Mouse (Mus musculus) kidney, adult 8-10 months (tissue): ENCODE measurements around the gene Arid5b.

Experiments used
- DNase-seq, 2 experiments: peaks; one replicate each; pipeline ENCODE4 v3.0.0; 2022

The Arid5b gene

DNA sequence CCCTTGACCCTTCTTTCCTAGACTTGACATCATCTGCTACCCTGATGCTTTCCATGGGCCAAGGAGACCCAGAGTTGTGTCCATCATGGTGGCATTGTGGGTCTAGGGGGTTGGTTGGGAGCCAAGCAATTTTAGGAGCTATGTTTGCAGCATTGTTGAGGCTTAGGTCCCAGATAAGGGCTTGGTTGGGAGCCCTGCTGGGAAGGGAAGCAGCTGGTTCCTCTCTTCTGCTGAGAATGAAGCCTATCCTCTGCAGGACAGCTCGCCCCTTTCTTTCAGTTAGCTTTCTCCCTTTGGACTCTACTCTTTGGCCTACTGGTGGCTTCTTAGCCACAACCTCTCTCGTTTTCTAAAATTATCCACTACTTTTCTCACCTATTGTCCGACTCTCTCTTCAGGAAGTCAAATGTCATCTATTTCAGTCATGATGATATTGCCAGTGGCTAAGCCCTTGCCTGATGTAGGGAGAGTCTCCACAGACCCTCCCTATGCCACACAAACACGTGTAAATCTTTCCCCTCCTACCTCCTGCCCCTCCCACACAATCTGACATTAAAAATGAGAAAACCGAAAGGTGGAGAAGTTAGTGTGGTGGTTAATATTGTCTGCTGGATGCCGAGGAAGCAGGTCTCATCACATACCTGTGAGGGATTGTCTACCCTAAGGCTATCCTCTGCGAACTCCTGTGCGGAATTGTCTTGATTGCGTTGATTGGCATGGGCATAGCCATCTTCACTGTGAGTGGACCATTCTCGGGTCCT, 198.4 kb downstream of the Arid5b start:
- DNase-seq: no peak

DNA sequence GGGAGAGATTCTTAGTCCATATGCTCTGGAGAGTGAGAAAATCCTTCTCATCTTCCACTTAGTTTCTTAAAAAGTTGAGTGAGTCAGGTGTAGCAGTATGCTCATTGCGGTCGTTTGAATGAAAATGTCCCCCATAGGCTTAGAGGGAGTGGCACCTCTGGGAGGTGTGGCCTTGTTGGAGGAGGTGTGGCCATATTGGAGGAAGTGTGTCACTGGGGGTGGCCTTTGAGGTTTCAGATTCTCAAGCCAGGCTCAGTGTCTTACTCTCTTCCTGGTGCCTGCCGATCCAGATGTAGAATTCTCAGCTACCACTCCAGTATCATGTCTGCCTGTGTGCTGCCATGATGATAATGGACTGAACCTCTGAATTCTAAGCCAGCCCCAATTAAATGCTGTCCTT, 199.8 kb downstream of the Arid5b start:
- no peak for DNase-seq

DNA sequence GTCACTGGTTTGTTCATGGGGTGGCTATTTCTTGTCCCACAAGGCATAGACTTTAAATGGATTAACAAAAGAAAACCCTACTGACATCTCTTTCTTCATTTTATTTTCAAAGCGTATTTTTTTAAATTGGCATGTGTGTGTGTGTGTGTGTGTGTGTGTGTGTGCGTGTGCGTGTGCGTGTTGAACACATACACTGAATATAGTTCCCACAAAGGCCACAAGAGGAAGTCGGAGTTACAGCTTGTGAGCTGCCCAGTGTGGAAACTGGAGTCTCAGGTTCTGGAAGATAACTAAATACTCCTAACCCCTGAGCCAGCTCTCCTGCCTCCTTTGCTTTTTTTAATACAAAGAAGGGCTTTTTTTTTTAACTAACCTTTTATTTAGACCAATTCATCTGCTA, 203.4 kb downstream of the Arid5b start:
- no peak for DNase-seq

DNA sequence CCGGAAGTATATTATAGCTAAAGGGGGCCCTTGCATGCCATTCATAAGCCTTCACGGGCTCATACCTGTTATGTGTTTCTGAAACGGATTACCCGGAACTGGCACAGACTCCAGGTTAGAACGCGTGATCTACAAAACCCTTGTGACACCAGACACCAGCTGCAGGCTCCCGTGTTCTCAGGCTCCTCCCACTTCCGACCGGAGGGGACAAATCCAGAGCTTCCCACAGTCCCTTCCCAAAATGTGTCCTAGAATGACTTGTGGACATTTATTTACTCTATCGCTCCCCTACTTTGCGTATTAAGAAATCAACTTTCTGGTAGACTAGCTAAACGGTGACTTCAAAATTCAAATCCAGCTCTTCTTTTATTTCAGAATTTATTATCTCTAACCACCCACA, 204.2 kb downstream of the Arid5b start:
- no peak for DNase-seq

DNA sequence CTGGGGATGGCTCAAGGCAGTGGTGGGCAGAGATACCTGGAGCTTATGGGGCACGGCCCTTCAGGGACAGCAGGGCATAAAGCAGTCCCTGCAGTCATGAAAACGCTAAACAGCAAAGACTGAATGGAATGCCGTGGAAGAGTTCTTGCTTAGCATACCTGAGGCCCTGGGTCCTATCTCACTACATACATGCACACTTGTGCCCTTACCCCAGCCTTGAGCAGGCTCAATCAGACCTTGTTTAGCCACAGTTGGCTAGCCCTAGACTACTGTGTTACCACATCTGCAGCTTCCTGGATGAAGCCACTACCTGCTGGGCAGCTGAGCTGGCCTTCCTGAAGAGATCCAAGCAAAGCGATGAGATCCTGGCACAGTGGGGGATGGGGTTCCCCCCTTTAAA, 205.9 kb downstream of the Arid5b start:
- no peak for DNase-seq

DNA sequence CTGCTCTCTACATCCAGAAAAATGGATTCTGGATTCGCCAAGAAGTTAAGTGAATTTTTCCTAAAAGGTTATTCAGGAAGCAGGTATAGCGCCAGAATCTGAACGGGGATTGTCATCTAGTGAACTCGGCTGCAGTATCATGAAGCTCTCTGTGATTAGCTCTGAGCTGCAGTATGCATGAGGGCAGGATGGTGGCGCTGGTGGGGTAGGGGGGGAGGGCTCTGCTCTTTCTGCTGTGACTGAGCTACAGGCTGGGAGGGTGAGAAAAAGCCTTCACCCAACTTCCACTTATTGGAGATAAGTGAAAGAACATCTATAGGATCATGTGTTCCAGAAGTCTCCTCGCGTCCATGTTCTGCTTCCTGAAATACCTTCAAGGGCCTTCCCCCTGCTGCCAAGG, 207.5 kb downstream of the Arid5b start:
- no peak for DNase-seq

DNA sequence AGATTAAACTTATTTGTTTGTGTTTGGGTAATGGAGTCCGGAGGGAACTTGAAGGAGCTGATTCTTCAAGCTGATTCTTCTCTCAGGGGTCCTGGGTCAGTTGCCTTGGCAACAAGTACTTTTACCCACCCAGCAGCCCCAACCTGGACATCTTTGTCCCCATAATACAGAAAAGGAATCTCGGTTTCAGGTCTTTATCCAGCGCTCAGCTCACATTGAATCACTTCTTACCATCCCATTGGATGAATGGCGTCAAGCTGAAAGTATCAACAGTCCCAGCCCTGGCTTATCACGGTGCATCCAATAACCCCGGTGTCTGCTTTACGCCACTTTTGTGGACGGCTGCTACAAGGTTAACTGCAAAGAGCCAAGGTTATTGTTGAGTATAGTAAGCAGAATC, 210.1 kb downstream of the Arid5b start:
- no peak for DNase-seq

DNA sequence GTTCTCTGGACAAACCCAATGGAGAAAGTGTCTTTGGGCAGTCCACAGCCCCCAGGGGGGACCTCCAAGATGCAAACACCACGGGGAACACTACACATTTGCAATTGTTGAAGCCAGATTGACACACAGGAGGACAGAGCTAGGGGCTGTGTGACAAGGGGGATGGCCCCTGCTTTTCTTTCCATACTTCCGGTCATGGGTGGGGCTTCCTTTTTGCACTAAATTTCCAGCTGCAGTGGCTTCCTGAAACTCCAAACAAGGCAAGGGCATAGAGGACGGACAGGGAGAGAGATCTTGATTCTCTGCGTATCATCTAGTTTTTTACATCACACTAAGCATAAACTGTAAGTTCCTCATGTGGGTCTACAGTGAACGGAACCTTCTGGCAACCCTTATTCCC, 210.6 kb downstream of the Arid5b start:
- no peak for DNase-seq

DNA sequence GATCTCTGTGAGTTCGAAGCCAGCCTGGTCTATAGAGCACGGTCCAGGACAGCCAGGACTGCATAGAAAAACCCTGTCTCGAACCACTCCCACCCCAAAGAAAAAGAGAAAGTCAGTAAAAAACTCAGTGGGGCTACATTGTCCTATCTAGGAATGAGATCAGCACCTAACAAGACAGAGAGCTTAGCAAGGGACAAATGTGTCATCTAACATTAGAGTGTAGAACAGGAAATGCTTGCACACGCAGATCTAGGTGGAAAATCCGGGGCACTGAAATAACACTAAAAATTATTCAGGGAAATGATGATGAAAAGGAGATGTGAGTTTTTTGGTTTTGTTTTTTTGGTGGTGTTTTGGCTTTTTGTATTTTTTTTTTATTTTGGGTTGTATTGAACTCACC, 212.4 kb downstream of the Arid5b start:
- no peak for DNase-seq

DNA sequence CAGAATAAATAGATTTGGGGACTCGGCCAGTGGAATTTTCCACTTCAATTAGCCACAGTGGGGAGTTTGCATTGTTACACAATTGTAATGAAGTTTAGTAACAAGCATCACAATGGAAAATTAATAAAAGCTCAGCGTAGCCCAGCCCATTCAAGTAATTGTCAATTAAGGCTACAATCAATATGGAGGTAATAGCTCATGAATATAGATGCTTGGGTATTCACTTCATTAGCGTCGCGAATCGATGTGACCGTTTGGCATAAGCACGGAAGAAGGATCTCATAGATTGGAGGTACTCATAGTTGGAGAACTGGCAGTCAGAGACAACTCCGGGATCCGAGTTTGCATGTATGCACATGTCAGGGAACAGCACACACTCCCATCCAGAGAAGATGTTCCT, 214.0 kb downstream of the Arid5b start:
- DNase-seq: no peak

DNA sequence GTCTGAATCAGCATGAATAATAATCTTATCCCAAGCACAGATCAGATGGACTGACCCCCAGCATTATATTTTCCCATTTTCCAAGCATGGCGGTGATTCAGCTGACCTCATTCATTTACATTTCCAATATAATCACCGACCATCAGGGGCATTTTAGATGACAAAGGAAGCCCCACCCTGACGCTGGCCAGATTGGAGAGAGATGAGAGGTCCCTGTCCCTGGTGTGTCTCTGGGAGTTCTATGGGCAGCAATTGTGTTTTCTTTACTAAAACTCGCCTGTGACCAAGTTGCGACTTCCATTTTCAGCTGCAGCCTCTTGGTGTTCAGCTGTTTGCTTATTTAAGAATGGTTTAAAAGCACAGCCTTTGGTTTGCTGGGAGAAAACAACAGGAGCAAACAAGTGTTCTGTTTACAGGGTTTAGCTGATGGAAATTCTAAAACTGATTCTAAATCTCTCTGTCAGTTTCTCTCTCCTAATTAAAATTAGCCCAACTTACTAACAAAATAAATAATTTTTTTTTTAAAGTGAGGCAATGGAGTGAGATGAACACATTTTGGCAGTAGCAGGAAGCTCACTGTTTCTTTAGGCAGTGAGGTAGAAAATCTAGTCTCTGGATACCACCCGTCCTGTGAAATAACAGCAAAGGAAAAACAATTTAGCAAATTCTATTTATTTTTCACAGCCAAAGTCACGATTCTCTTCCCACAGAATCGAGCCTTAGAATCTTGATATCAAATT, 214.6 kb downstream of the Arid5b start:
- no peak for DNase-seq

DNA sequence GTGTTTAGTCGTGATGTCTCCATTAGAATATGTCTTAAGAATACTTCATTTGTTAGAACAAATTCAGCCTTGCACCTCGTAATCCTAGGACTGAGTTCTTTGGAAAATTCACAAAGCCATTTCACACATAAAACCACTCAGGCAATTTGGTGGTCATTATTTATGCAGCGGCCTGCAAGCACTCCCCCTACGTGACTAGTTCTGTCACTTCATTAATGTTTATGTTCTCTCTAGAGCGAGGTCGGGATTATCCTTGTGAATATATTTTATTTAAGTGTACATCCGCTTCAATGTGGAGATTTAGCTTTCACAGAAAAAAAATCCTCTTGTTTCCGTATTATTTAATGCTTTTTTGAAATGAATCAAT, 217.3 kb downstream of the Arid5b start:
- no peak for DNase-seq

DNA sequence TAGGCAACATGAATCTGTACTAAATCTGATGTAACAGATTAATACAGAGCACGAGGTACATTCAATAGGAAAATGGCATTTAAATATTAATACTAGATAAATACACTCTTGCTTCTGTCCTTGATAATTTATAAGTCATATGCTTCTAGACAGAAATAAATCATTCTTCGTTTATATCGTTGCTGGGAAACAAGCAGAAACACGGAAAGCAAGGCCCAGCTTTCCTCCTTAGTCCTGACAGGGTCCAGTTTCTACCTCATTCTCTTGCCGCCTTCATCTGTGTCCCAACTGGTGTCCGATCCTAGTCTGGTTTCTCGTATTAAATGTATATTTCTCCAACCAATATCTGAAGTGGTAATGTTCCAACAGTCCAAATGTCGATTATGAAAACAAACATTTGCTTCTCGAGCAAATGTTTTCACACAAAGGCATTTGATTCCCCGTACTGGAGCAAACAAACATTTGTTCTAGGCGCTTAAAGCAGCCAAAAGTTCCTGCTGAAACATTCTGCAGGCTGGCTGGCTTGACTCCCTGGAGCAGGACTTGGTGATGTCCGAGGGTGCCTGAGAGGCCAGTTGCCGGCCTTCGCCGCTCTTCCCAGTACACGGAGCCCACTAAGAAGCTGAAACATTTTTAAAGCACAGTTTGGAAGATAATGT, 217.8 kb downstream of the Arid5b start:
- DNase-seq: no peak

DNA sequence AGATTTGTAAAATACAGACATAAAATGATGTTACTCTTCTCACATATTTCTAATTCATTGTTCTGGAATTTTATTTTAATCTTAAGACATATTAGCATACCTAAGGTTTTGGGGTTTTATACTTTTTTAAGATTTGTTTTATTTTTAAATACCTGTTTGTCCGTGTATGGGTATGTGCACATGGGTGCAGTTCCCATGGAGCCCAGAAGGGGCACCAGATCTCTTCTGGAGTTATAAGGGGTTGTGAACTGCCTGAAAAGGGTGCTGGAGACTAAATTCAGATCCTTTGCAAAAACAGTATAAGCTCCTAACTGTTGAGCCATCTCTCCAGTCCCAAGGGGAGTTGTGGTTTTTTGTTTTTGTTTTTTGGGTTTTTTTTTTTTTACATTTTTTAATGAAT, 220.2 kb downstream of the Arid5b start:
- DNase-seq: no peak

DNA sequence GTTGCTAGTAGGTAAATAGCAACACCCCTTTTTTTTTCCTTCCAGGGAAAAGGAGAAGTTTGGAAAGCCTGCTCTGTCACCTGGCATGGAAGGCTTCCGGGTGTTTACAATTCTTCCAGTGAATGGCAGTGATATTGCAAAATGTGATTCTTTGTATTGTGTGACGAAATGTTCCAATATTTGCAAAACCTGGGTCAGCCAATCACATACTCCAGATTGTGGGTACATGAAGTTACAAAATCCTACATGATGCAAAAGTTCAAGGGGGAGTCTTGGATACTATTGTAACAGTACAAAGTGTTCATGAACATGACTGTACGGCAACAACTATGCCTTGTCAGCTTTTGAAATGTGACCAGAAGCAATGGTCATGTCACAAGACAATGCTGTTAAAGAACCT, 220.7 kb downstream of the Arid5b start:
- no peak for DNase-seq

DNA sequence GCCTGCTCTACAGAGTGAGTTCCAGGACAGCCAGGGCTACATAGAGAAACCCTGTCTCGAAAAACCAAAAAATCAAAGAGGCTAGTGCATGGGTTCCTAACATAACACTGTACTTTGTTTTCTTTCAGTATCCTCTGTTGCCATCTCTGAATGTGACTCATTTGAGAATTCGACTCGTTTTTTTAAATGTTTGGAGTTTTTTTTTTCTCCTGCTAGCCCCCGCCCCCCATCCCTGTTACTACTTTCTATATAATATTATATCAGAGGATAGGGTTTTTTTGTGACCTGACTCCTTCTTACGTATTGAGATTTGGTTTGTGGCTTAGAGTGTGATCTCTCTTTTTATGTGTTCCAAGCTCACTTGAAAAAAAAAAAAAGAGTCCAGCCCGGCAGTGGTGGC, 223.8 kb downstream of the Arid5b start:
- no peak for DNase-seq

DNA sequence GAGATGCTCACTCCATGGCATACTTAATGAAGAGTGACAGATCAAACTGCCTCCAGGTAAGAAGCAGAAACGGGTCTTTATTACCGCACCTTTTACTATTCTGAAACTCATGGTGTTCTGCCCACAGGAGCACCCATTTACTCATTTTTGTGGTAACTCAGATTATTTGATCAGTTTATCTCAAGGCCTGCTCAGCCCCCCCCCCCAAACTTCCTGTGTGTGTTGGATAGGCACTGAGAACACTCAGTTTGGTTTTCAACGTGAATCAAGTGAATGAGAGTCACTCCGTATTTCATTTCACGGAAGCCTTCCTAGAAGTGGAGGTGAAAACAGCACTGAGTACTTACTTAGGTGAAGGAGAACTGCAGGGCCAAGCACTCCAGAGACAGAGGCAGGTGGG, 224.4 kb downstream of the Arid5b start:
- DNase-seq: no peak

DNA sequence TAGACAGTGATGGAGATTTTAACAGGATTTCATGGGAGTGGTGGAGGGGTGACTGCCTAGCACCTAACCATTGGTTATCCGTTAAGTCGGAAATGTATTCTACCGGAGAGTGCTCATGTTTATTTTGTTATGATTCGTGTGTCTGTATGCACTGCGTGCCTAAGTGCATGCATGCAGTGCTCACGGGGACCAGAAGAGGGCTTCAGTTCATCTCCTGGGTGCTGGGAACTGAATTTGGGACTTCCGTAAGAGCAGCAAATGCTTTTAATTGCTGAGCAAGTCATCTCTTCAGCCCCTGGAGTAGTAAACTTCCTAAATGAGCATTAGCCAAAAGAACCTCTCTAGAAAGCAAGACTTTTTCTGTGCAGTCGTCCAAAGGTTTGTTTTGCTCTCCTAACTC, 226.2 kb downstream of the Arid5b start:
- no peak for DNase-seq

DNA sequence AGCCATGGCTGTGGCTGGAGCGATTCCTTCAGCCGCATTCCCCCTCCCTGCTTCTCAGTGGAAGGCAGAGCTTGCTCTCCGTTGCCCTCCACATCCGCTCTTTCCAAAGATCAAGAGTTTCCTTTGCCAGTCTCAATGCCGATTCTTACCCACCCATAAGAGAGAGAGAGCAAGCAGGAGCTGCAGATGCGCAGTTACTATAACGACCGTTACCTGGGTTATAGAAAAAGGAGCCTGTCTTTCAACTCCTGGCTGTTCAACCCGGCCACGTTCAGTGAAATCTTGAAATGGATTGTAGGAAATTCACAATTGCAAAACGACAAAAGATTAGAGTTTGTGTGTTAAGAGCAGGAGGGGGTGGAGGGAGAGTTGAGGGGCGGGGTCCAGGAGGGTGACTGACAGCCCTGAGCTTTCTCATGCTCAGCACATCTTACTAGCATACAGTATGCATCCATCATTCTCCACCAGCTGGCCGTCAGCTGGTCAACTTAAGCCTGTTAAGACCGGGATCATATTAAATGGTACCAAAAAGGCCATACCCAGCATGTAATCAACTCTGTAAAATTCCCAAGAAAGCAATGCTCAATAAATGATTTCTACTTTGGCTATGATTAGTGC, 227.1 kb downstream of the Arid5b start:
- DNase-seq: no peak

DNA sequence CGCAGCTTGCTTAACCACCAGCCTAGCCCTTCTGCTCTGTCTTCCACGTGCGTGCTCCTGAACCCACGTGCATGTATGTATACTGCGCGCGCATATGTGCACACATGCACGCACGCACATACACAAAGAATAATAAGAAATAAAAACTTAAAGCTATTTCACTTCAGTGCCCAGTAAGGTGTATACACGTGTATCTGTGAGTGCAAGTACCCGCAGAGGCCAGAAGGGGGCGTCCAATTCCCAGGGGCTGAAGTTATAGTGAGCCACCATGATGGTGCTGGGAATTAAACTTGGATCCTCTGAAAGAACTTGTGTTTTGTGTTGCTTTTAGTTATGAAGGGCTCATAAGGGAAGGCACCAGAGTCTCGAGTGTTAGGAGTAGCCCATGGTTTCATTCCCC, 227.7 kb downstream of the Arid5b start:
- DNase-seq: no peak

DNA sequence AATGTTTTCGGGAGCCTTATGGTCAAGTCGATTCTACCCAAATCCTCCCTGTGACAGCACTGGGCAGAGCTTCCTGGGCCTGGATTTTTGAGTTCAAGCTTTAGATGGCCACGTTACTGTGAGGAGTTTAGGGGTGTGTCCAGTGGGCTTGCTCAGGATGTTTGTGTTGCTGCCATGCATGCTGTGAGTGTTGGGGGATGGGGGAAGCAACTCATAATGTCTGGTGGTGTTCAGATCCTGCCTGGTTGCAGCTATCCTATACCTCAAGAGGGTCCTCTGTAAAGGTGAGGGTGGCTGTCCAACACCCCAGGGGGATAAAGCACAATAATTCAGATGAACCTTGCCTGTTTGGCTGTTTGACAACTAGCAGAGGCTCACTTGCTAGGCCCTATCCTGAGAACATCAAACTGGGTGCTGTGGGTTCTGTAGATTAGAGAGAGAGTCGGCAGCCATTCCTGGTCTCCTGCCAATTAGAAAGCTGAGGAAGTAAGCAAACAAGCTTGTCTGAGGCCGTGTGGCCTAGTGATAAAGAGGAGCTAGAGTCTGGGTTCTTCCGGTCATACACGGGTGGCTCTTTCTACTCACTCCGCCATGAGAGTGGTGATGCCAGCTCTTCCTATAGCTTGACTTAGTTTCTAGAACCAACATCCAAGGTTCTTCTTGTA, 229.8 kb downstream of the Arid5b start:
- no peak for DNase-seq

DNA sequence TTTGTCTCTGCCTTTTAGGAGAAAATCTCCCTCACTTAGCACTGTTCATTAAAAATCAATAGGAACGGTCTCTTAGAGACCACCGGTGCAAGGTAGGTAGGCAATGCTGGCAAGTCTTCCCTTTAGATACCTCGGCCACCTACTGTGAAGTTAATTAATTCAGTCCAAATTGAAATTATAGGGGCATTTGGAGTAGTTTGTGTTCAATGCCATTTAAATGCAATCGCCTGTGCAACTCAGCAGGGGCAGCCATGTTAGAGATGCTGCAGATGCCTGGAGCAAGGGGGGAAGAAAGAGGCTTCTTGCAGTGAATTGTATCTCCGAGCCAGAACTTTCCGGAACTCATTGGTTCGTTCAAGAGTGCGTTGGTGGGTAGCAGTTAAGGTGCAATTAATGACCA, 233.7 kb downstream of the Arid5b start:
- no peak for DNase-seq

DNA sequence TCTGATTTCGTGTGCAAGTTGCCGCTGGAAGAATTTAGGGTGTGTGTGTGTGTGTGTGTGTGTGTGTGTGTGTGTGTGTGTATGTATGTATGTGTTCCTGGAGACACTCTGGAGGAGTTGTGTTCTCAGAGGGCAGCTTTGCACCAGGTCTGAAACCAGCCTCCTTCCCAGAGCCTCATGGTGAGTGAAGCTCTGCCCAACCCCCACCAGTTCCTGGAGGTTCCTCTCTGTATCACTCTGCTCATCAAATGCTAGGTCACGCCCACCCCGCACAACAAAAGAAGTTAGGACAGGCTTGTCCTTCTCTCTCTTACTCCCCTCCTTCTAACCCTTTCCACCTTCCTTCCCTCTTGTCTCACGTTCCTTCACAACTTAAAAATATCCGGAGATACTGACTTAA, 234.6 kb downstream of the Arid5b start:
- no peak for DNase-seq
